Mouse (Mus musculus) CD4-positive, CD25-positive, alpha-beta regulatory T cell, adult 2 months (primary cell): ENCODE data around the gene Kat6b.
A peak's percentile ranks its signal among the peaks of the same experiment; 100 is the strongest.

Source experiments
- DNase-seq: peaks from one replicate; pipeline ENCODE4 v3.0.0-alpha.2; 2012; ENCODE audit warnings: low read depth, low spot score

Gene Kat6b

GRCm38 (mm10) chr14:21560481-21561209 lies 79.4 kb downstream of the Kat6b start:
- DNase-seq, result no peak

- DNase-seq, result no peak
These were observed 80.3 kb downstream of the Kat6b start for GRCm38 (mm10) chr14:21561396-21562065.

- DNase-seq, result no peak
These were observed 82.4 kb downstream of the Kat6b start for GRCm38 (mm10) chr14:21563584-21564118.

GRCm38 (mm10) chr14:21565541-21566353 lies 84.5 kb downstream of the Kat6b start:
- no peak for DNase-seq

GRCm38 (mm10) chr14:21567293-21567984 lies 86.2 kb downstream of the Kat6b start:
- no peak for DNase-seq

- DNase-seq, result no peak
These were observed 87.6 kb downstream of the Kat6b start for GRCm38 (mm10) chr14:21568821-21569220.

- no peak for DNase-seq
These were observed 93.6 kb downstream of the Kat6b start for GRCm38 (mm10) chr14:21574686-21575309.

GRCm38 (mm10) chr14:21576867-21577266 lies 95.6 kb downstream of the Kat6b start:
- DNase-seq, result no peak

- no peak for DNase-seq
These were observed 100.0 kb downstream of the Kat6b start for GRCm38 (mm10) chr14:21581198-21581597.

- no peak for DNase-seq
These were observed 101.1 kb downstream of the Kat6b start for GRCm38 (mm10) chr14:21582301-21582700.

GRCm38 (mm10) chr14:21583051-21583450 lies 101.8 kb downstream of the Kat6b start:
- no peak for DNase-seq

GRCm38 (mm10) chr14:21583868-21584267 lies 102.6 kb downstream of the Kat6b start:
- no peak for DNase-seq

GRCm38 (mm10) chr14:21584468-21585135 lies 103.4 kb downstream of the Kat6b start:
- DNase-seq, result peak; percentile 54

GRCm38 (mm10) chr14:21585491-21586251 lies 104.4 kb downstream of the Kat6b start:
- no peak for DNase-seq

GRCm38 (mm10) chr14:21586481-21587118 lies 105.4 kb downstream of the Kat6b start:
- no peak for DNase-seq

GRCm38 (mm10) chr14:21587931-21588330 lies 106.7 kb downstream of the Kat6b start:
- no peak for DNase-seq

GRCm38 (mm10) chr14:21589620-21590019 lies 108.4 kb downstream of the Kat6b start:
- DNase-seq, result no peak

GRCm38 (mm10) chr14:21590205-21590604 lies 109.0 kb downstream of the Kat6b start:
- no peak for DNase-seq

GRCm38 (mm10) chr14:21592152-21592551 lies 110.9 kb downstream of the Kat6b start:
- peak; percentile 21 for DNase-seq
